Mouse (Mus musculus) liver, adult 2 months (tissue): Measurements from ENCODE around the gene Apba2.

Experiments
- CTCF ChIP-seq: fragments of 200-500 bp; IDR thresholded peaks from 2 replicates; pipeline ENCODE4 v1.5.1; 2011; ENCODE audit warnings: low read depth, low read length, control low read depth
- POLR2A ChIP-seq: fragments of 200-500 bp; IDR thresholded peaks from 2 replicates; pipeline ENCODE4 v1.6.1; 2011; ENCODE audit warnings: low read length, control low read depth; ENCODE audit not compliant: insufficient read depth; ENCODE audit errors: extremely low read depth

GRCm38 (mm10) chr7:64754161-64754560, 252.7 kb downstream of the Apba2 start:
- TF ChIP-seq POLR2A (no peak), CTCF (no peak)
